Mouse (Mus musculus) liver, adult 2 months (tissue): Measurements from ENCODE around the gene Llgl1.

Source experiments
- CTCF ChIP-seq: fragments of 200-500 bp; IDR thresholded peaks from 2 replicates; pipeline ENCODE4 v1.5.1; 2011; ENCODE audit warnings: low read depth, low read length, control low read depth
- POLR2A ChIP-seq: fragments of 200-500 bp; IDR thresholded peaks from 2 replicates; pipeline ENCODE4 v1.6.1; 2011; ENCODE audit warnings: low read length, control low read depth; ENCODE audit not compliant: insufficient read depth; ENCODE audit errors: extremely low read depth

- TF ChIP-seq POLR2A = no peak
- TF ChIP-seq CTCF = peak; percentile 83
Observed at GRCm38 (mm10) chr11:60703131-60703530, 3.6 kb downstream of the Llgl1 start.
